Mouse (Mus musculus): Measurements from ENCODE around the gene Lrba.

GRCm38 (mm10) chr3:86692779-86693178, 468.3 kb downstream of the Lrba start:
- TF ChIP-seq EP300 (IDR thresholded peaks at IDR 0.05; ENCODE audit: low read depth), result no peak
- no peak for TF ChIP-seq CTCF (IDR thresholded peaks at IDR 0.05; ENCODE audit: low read depth)

All from heart, postnatal 0 days (tissue).